Comparison of ENCODE assay signal across 13 mouse cellular contexts in the genomic region with DNA sequence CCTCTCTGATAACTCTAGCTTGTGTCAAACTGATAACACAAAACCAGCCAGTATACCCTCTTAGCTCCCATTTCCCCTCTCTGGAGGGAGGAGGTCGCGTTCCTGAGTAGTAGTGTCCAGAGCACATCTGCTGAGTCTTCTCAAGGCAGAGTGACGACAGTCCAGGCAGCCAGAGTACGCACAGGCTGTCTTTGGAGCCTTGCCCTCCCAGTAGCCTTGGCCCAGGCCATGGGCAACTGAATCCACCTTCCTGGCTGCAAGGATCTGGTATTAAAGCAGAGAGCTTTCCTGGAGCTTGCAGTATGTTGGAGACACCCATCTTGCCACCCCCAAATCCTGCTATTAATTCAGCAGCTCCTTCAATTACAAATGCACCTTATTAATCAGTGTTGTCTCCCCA.
"Had no signal": no experiment of that assay in that cellular context is flagged by ENCODE, and none has a peak within 500 bp of the region (broad histone marks: within the 10 kb centered on the region; RNA-seq: fewer than 3 reads in every experiment).

No protein-coding gene starts in this region.

- H3K27me3 ChIP-seq: midbrain, embryonic 15.5 days had no signal

- H3K36me3 ChIP-seq: lung, embryonic 15.5 days; midbrain, embryonic 13.5 days; midbrain, embryonic 15.5 days; neural tube, embryonic 12.5 days had no signal

- H3K4me1 ChIP-seq: megakaryocyte, embryonic 14.5 days had no signal

- H3K9me3 ChIP-seq: lung, embryonic 15.5 days; midbrain, embryonic 13.5 days; midbrain, embryonic 15.5 days; neural tube, embryonic 12.5 days had no signal

- H3K4me3 ChIP-seq: lung, embryonic 15.5 days; megakaryocyte, embryonic 14.5 days; midbrain, embryonic 13.5 days; midbrain, embryonic 15.5 days; neural tube, embryonic 12.5 days had no signal

- DNase-seq: lung, adult 2 months; lung, postnatal 14 days; lung, postnatal 36 days; right cerebral cortex, postnatal 14 days; spleen, adult 18-20 months; thymus, adult 18-20 months; thymus, postnatal 14 days; thymus, postnatal 36 days had no signal
